Comparison of ENCODE assay signal across 11 mouse cellular contexts in genomic region chr17:43361021-43361420, GRCm38 (mm10). TPM values are rescaled to one million over a fixed set of nuclear protein-coding genes. Genes with fewer than 3 reads are reported as not detected.
DNase-seq lines count a peak whose midpoint lies in the region; ATAC-seq and TF ChIP-seq lines count a peak whose summit lies in the region.
"Had no signal": no experiment of that assay in that cellular context is flagged by ENCODE, and none has a peak within 500 bp of the region (broad histone marks: within the 10 kb centered on the region; RNA-seq: fewer than 3 reads in every experiment).

No protein-coding gene starts in this region.

- no peak for TF ChIP-seq CTCF in midbrain, postnatal 0 days (IDR thresholded peaks at IDR 0.05)
- no peak for TF ChIP-seq CTCF in stomach, postnatal 0 days (IDR thresholded peaks at IDR 0.05; ENCODE audit: low read depth)

- DNase-seq in heart, postnatal 10 days = no peak
- peak; percentile 56 for DNase-seq in midbrain, embryonic 11.5 days (ENCODE audit: low spot score, missing footprints)
- no peak for DNase-seq in midbrain, postnatal 0 days (ENCODE audit: low spot score)
- no peak for DNase-seq in stomach, postnatal 0 days (ENCODE audit: low spot score)
- DNase-seq in thymus, postnatal 10 days (ENCODE audit: low spot score in 2 of 2) = no peak
- DNase-seq: cerebellum, postnatal 25 days; right cerebral cortex, postnatal 14 days had no signal

- no peak for TF ChIP-seq EP300 in stomach, postnatal 0 days (optimal IDR thresholded peaks at IDR 0.05)

- H3K9me3 ChIP-seq in heart, embryonic 15.5 days (replicated peaks) = no peaks in the 10 kb centered on the region
- H3K9me3 ChIP-seq in midbrain, embryonic 11.5 days (ENCODE audit: control insufficient read depth, low read length) = no peaks in the 10 kb centered on the region
- H3K9me3 ChIP-seq in midbrain, postnatal 0 days (ENCODE audit: low read length) = no peaks in the 10 kb centered on the region
- H3K9me3 ChIP-seq in limb, embryonic 13.5 days = no peaks in the 10 kb centered on the region
- no peaks in the 10 kb centered on the region for H3K9me3 ChIP-seq in stomach, postnatal 0 days (ENCODE audit: control insufficient read depth, low read length)

- H3K36me3 ChIP-seq in heart, embryonic 15.5 days = no peaks in the 10 kb centered on the region
- no peaks in the 10 kb centered on the region for H3K36me3 ChIP-seq in midbrain, embryonic 11.5 days (ENCODE audit: control insufficient read depth, insufficient read depth, low read length)
- H3K36me3 ChIP-seq in midbrain, postnatal 0 days (ENCODE audit: insufficient read depth, low read length) = no peaks in the 10 kb centered on the region
- no peaks in the 10 kb centered on the region for H3K36me3 ChIP-seq in limb, embryonic 13.5 days
- no peaks in the 10 kb centered on the region for H3K36me3 ChIP-seq in stomach, postnatal 0 days (ENCODE audit: control insufficient read depth, insufficient read depth, low read length)

- 66% methylated on average over 11 of the region's 11 CpGs for WGBS in heart, embryonic 15.5 days
- WGBS in midbrain, embryonic 11.5 days = 83% methylated on average over 11 of the region's 11 CpGs
- 87% methylated on average over 11 of the region's 11 CpGs for WGBS in midbrain, postnatal 0 days
- WGBS in limb, embryonic 13.5 days = 80% methylated on average over 11 of the region's 11 CpGs
- WGBS in stomach, postnatal 0 days = 70% methylated on average over 11 of the region's 11 CpGs

- H3K9ac ChIP-seq in heart, embryonic 15.5 days = no peak overlapping the region
- no peak overlapping the region for H3K9ac ChIP-seq in midbrain, embryonic 11.5 days (ENCODE audit: low read length)
- no peak overlapping the region for H3K9ac ChIP-seq in midbrain, postnatal 0 days (replicated peaks; ENCODE audit: low read length, poor library complexity, severe bottlenecking)
- H3K9ac ChIP-seq in limb, embryonic 13.5 days = no peak overlapping the region
- no peak overlapping the region for H3K9ac ChIP-seq in stomach, postnatal 0 days (ENCODE audit: low read length)

- ATAC-seq in heart, embryonic 15.5 days (replicated peaks; ENCODE audit: insufficient number of reproducible peaks, insufficient read depth, low FRiP score, low read depth) = no peak
- no peak for ATAC-seq in midbrain, embryonic 11.5 days (ENCODE audit: low FRiP score)
- no peak for ATAC-seq in midbrain, postnatal 0 days (ENCODE audit: low FRiP score)
- ATAC-seq in limb, embryonic 13.5 days (ENCODE audit: low FRiP score, low read depth) = no peak
- no peak for ATAC-seq in stomach, postnatal 0 days (ENCODE audit: low FRiP score, low TSS enrichment)

- peak overlapping the region; percentile 43 for H3K4me3 ChIP-seq in heart, embryonic 15.5 days
- H3K4me3 ChIP-seq in midbrain, embryonic 11.5 days (ENCODE audit: low read depth, low read length) = no peak overlapping the region
- H3K4me3 ChIP-seq in midbrain, postnatal 0 days (ENCODE audit: low read depth, low read length) = no peak overlapping the region; the same call in 1 of the 2 replicates
- no peak overlapping the region for H3K4me3 ChIP-seq in limb, embryonic 13.5 days
- peak overlapping the region; percentile 24; the same call in 1 of the 2 replicates for H3K4me3 ChIP-seq in stomach, postnatal 0 days (ENCODE audit: low read depth, low read length)

- peaks cover 5% of the 10 kb centered on the region; the same call in 1 of the 2 replicates for H3K27me3 ChIP-seq in heart, embryonic 15.5 days
- no peaks in the 10 kb centered on the region for H3K27me3 ChIP-seq in midbrain, embryonic 11.5 days (ENCODE audit: control insufficient read depth, insufficient read depth, low read length)
- H3K27me3 ChIP-seq in midbrain, postnatal 0 days (ENCODE audit: insufficient read depth, low read length) = no peaks in the 10 kb centered on the region
- no peaks in the 10 kb centered on the region for H3K27me3 ChIP-seq in limb, embryonic 13.5 days
- H3K27me3 ChIP-seq in stomach, postnatal 0 days (ENCODE audit: control insufficient read depth, insufficient read depth, low read length) = no peaks in the 10 kb centered on the region

- intact Hi-C loops in heart, postnatal 10 days (cut with DNase I) = loop anchor here (2.0 to 5.0 kb wide), 2 partner anchors 22 to 34 kb away; no protein-coding TSS in a partner anchor

- H3K4me1 ChIP-seq in heart, embryonic 15.5 days (replicated peaks) = peaks cover 27% of the 10 kb centered on the region
- no peaks in the 10 kb centered on the region; the same call in 1 of the 2 replicates for H3K4me1 ChIP-seq in midbrain, embryonic 11.5 days (ENCODE audit: control insufficient read depth, insufficient read depth, low read length)
- H3K4me1 ChIP-seq in midbrain, postnatal 0 days (ENCODE audit: insufficient read depth, low read length) = no peaks in the 10 kb centered on the region
- H3K4me1 ChIP-seq in limb, embryonic 13.5 days = peaks cover 13% of the 10 kb centered on the region
- H3K4me1 ChIP-seq in stomach, postnatal 0 days (replicated peaks; ENCODE audit: control insufficient read depth, insufficient read depth) = no peaks in the 10 kb centered on the region

- peak overlapping the region; percentile 49; the same call in 1 of the 2 replicates for H3K4me2 ChIP-seq in heart, embryonic 15.5 days
- H3K4me2 ChIP-seq in midbrain, embryonic 11.5 days = no peak overlapping the region
- H3K4me2 ChIP-seq in midbrain, postnatal 0 days (ENCODE audit: low read depth, low read length, poor library complexity, severe bottlenecking) = no peak overlapping the region
- H3K4me2 ChIP-seq in limb, embryonic 13.5 days (replicated peaks) = peak overlapping the region; percentile 2; the same call in 1 of the 2 replicates
- H3K4me2 ChIP-seq in stomach, postnatal 0 days (replicated peaks; ENCODE audit: low read depth) = peak overlapping the region; percentile 14; the same call in 1 of the 2 replicates

- H3K27ac ChIP-seq in heart, embryonic 15.5 days = peak overlapping the region; percentile 72
- H3K27ac ChIP-seq in midbrain, embryonic 11.5 days (ENCODE audit: low read depth, low read length) = no peak overlapping the region
- H3K27ac ChIP-seq in midbrain, postnatal 0 days (ENCODE audit: low read depth, low read length) = no peak overlapping the region
- no peak overlapping the region; the same call in 1 of the 2 replicates for H3K27ac ChIP-seq in limb, embryonic 13.5 days
- H3K27ac ChIP-seq in stomach, postnatal 0 days (replicated peaks) = no peak overlapping the region
- H3K27ac ChIP-seq: macrophage had no signal

RNA-seq across cellular contexts. Expression of gene Adgrf5, which starts 0.8 kb away (rescaled TPM):
- 20.5 and 21.3 TPM in 2 replicates for polyA plus RNA-seq in heart, embryonic 15.5 days (2015; fragmentation: Nextera tagmentation; extraction: Ambion mirVana)
- 100 to 1,000 TPM; 219 to 248 TPM for total RNA-seq in heart, postnatal 10 days (2021)
- 6.8 and 7.9 TPM in 2 replicates for polyA plus RNA-seq in midbrain, embryonic 11.5 days (2014; fragmentation: Nextera tagmentation; extraction: Ambion mirVana)
- total RNA-seq in midbrain, postnatal 0 days (2014; rRNA removed) = 23.9 and 27.5 TPM in 2 replicates
- 4.2 and 4.6 TPM in 2 replicates for polyA plus RNA-seq in midbrain, postnatal 0 days (2015; fragmentation: Nextera tagmentation; extraction: Ambion mirVana)
- polyA plus RNA-seq in limb, embryonic 13.5 days (2015; fragmentation: Nextera tagmentation; extraction: Ambion mirVana) = 9.0 and 11.6 TPM in 2 replicates
- polyA plus RNA-seq in stomach, postnatal 0 days (2015; fragmentation: Nextera tagmentation; extraction: Ambion mirVana) = 3.2 and 3.6 TPM in 2 replicates
- total RNA-seq: granulocyte monocyte progenitor cell, adult 5-6 weeks had no signal

Comparison
In these comparisons a context has a peak if more than half of its experiments do, and no peak if none do; other contexts are left out.
1. H3K4me2 ChIP-seq: peak in heart, embryonic 15.5 days (single experiment), limb, embryonic 13.5 days (single experiment) and stomach, postnatal 0 days (single experiment); none in midbrain, embryonic 11.5 days (single experiment) and midbrain, postnatal 0 days (single experiment).
2. H3K4me3 ChIP-seq: peak in heart, embryonic 15.5 days (single experiment) and stomach, postnatal 0 days (single experiment); none in midbrain, embryonic 11.5 days (single experiment), midbrain, postnatal 0 days (single experiment) and limb, embryonic 13.5 days (single experiment).